Mouse (Mus musculus) hindbrain, embryonic 16.5 days (tissue): ENCODE measurements at regions not wholly inside any gene's neighbourhood (a gene's known extent, or its start where the extent isn't known, plus 50 kb on each side); places are given as distances from the start of the nearest gene placed in this dataset.

Experiments
- ATAC-seq: fragments of 200-750 bp; cut with Nextera tagmentation; 2 replicates; pipeline ENCODE4 v1.8.0; 2017; ENCODE audit warnings: moderate TSS enrichment, moderate library complexity
- H3K27ac ChIP-seq: fragments of 300-500 bp; sonication (generic); 2 replicates; pipeline ENCODE4 v1.5.1; 2014; ENCODE audit warnings: low read depth, mild to moderate bottlenecking, control low read depth, low read length, moderate library complexity
- H3K27me3 ChIP-seq: fragments of 300-500 bp; sonication (generic); replicated peaks from 2 replicates; pipeline ENCODE4 v1.6.1; 2014; ENCODE audit warnings: low read length; ENCODE audit not compliant: control insufficient read depth, insufficient read depth
- H3K36me3 ChIP-seq: fragments of 300-500 bp; sonication (generic); 2 replicates; pipeline ENCODE4 v1.6.1; 2014; ENCODE audit warnings: mild to moderate bottlenecking, low read length, moderate library complexity, mixed read lengths; ENCODE audit not compliant: control insufficient read depth, insufficient read depth
- H3K4me1 ChIP-seq: fragments of 300-500 bp; sonication (generic); 2 replicates; pipeline ENCODE4 v1.6.1; 2014; ENCODE audit warnings: low read depth, low read length; ENCODE audit not compliant: control insufficient read depth, insufficient read depth
- H3K4me2 ChIP-seq: fragments of 300-500 bp; sonication (generic); 2 replicates; pipeline ENCODE4 v1.6.1; 2014; ENCODE audit warnings: mild to moderate bottlenecking, low read length, control low read depth, moderate library complexity
- H3K4me3 ChIP-seq: fragments of 300-500 bp; sonication (generic); 2 replicates; pipeline ENCODE4 v1.5.1; 2014; ENCODE audit warnings: mild to moderate bottlenecking, low read length, control low read depth, moderate library complexity
- H3K9ac ChIP-seq: fragments of 300-500 bp; sonication (generic); 2 replicates; pipeline ENCODE4 v1.6.1; 2014; ENCODE audit warnings: low read depth, mild to moderate bottlenecking, control low read depth, low read length, moderate library complexity
- H3K9me3 ChIP-seq: fragments of 300-500 bp; sonication (generic); 2 replicates; pipeline ENCODE4 v1.6.1; 2014; ENCODE audit warnings: mild to moderate bottlenecking, low read length, moderate library complexity; ENCODE audit not compliant: control insufficient read depth
- WGBS: fragments of 180-500 bp; shearing (Covaris S2); extraction: QIAGEN DNeasy Blood & Tissue Kit; methylation state at CpG from one replicate; pipeline ENCODE4 v1.1.7; 2014; 5-methylcytosine and 5-hydroxymethylcytosine counted together

DNA sequence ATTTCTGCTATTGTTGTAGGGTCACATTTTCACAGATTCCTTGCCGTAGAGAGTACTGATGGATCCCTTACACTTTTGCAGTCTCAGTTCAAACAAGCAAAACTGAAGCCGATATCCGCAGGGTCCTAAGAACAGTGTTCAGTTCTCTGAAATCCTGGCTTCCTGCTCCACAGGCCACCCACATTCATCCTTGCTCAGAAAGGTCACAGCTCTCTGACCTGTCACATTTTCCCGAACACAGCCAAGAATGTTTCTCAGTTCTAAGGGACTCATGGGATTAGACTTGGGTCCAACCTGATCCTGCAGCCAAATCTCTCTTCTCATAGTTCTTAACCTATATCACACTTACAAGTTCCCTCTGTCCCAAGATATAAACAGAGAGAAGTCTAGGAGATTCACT is 432.7 kb downstream of the Basp1 start:
- Histone ChIP-seq H3K36me3 (no peaks in the 10 kb centered on the region), H3K4me1 (no peaks in the 10 kb centered on the region), H3K27ac (no peak overlapping the region), H3K9me3 (no peaks in the 10 kb centered on the region), H3K9ac (no peak overlapping the region), H3K4me3 (no peak overlapping the region), H3K27me3 (no peaks in the 10 kb centered on the region), H3K4me2 (no peak overlapping the region)
- ATAC-seq, result no peak
- 28% methylated on average over 4 of the region's 4 CpGs for WGBS

DNA sequence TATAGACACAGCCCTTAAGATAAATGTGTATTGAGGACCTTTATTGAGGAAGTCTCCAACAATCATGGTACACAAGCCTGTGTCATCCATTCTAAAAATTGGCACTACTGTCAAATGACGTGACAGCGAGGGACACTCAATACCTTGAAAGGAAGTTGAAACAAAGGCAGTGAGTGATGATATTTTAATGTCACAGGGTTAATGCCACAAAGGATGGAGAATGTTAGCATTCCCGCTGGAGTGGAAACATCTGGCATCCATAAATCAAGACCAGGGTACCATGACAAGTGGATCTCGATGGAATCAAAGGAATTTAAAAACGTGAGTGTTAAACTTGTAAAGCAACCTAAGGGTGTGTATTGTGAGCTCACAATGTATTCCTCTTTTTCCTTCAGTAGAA is 441.5 kb downstream of the Basp1 start:
- 29% methylated on average over 5 of the region's 5 CpGs for WGBS

DNA sequence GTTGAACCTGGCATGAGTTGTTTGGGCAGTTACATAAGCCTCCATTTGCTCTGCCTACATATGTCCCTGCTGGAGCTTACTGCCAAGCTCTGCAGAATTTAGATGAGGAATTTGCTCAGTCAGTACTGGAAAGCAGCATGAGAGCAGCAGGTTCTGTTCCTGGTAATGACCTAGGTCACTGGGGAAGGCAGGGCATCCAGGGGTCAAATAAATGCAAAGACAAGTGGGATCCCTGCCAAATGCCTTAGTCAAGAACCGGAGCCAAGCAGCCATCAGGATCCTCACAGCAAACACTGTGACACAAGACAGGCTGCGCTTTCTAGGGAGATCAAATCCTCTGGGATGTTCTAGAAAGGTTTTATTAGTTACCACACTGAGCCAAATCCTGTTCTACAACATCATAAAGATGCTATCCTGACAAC is 444.2 kb downstream of the Basp1 start:
- Histone ChIP-seq H3K4me3 (no peak overlapping the region), H3K27ac (0 out of 2 replicates have a peak overlapping the region, but pooled peaks have one; percentile 12), H3K27me3 (no peaks in the 10 kb centered on the region), H3K9ac (no peak overlapping the region), H3K4me2 (no peak overlapping the region), H3K9me3 (no peaks in the 10 kb centered on the region), H3K4me1 (peaks cover 5% of the 10 kb centered on the region), H3K36me3 (no peaks in the 10 kb centered on the region)
- ATAC-seq, result peak; percentile 87
- WGBS, result 34% methylated on average over 2 of the region's 2 CpGs

More for the DNA sequence above, 441.5 kb downstream of the Basp1 start:
- H3K27ac ChIP-seq, result no peak overlapping the region
- H3K9me3 ChIP-seq, result no peaks in the 10 kb centered on the region
- ATAC-seq, result no peak
- H3K4me1 ChIP-seq, result peaks cover 5% of the 10 kb centered on the region
- H3K4me3 ChIP-seq, result no peak overlapping the region
- H3K27me3 ChIP-seq, result no peaks in the 10 kb centered on the region
- no peak overlapping the region for H3K9ac ChIP-seq
- no peak overlapping the region for H3K4me2 ChIP-seq
- H3K36me3 ChIP-seq, result no peaks in the 10 kb centered on the region

DNA sequence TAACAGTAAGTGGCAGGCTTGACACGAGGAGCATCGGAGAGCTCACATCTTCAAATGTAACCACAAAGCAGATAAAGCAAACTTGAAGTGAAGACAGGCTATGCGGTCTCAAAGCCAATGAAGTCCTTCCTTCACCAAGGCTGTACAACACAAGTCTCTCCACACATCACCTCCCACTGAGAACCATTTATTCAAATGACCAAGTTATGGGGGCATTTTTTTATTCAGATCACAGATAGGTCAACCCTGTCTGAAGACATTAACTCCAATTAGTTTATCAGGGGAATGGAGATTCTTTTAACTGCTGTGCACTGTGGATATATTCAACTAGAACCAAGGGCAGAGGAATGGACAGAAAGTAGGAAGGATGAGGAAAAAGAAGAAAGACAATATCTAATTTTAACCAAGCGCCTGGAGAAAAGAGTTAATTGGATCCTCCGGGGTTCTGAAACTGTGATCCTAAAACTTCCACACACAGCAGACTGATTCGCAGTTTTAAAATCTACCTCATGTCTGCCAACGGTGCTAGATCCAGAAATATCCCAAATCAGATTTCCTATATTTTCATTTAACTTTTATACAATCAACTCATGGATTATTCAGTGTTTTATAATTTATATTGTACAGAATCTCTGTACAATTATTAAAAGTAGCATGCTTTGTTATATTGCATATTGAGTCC is 444.8 kb downstream of the Basp1 start:
- 92% methylated on average over 7 of the region's 7 CpGs for WGBS
- Histone ChIP-seq H3K4me2 (no peak overlapping the region), H3K27me3 (no peaks in the 10 kb centered on the region), H3K9me3 (no peaks in the 10 kb centered on the region), H3K36me3 (no peaks in the 10 kb centered on the region), H3K4me3 (no peak overlapping the region), H3K27ac (no peak overlapping the region), H3K4me1 (peaks cover 5% of the 10 kb centered on the region), H3K9ac (no peak overlapping the region)
- ATAC-seq, result no peak

DNA sequence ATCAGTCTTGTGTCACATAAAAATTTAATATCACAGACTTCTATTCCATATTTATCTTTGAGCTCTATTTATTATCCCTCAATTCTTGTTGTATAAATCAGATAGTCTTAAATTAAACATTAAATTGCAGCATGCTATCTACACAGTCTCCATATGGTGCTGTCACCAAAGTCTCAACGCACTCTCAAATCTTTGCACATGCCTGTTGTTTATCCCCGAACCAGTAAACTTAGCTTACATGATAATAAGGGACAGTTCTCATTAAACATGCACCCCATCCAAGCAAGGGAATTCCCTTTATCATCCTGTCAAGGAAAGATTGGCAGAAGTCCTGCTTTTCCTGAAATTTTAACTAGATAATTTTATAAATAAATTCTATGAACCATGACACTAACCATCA is 483.8 kb downstream of the Basp1 start:
- H3K27me3 ChIP-seq, result no peaks in the 10 kb centered on the region
- no peak overlapping the region for H3K4me3 ChIP-seq
- H3K9me3 ChIP-seq, result no peaks in the 10 kb centered on the region
- 68% methylated on average over 2 of the region's 2 CpGs for WGBS
- H3K9ac ChIP-seq, result no peak overlapping the region
- H3K27ac ChIP-seq, result no peak overlapping the region
- no peak for ATAC-seq
- no peaks in the 10 kb centered on the region for H3K4me1 ChIP-seq
- H3K4me2 ChIP-seq, result no peak overlapping the region
- no peaks in the 10 kb centered on the region for H3K36me3 ChIP-seq

GRCm38 (mm10) chr15:24911866-24912265 is 501.7 kb downstream of the Basp1 start:
- Histone ChIP-seq H3K27me3 (no peaks in the 10 kb centered on the region), H3K4me2 (no peak overlapping the region), H3K36me3 (no peaks in the 10 kb centered on the region), H3K27ac (no peak overlapping the region), H3K9ac (no peak overlapping the region), H3K4me3 (no peak overlapping the region), H3K9me3 (no peaks in the 10 kb centered on the region), H3K4me1 (no peaks in the 10 kb centered on the region)
- 91% methylated on average over 1 of the region's 1 CpGs for WGBS
- no peak for ATAC-seq

- Histone ChIP-seq H3K36me3 (no peaks in the 10 kb centered on the region), H3K27me3 (no peaks in the 10 kb centered on the region), H3K4me3 (no peak overlapping the region), H3K9ac (no peak overlapping the region), H3K9me3 (no peaks in the 10 kb centered on the region), H3K4me1 (no peaks in the 10 kb centered on the region), H3K27ac (no peak overlapping the region), H3K4me2 (no peak overlapping the region)
- no peak for ATAC-seq
- WGBS, result 62% methylated on average over 1 of the region's 1 CpGs
Measured at GRCm38 (mm10) chr15:24911466-24911865, 502.1 kb downstream of the Basp1 start.

DNA sequence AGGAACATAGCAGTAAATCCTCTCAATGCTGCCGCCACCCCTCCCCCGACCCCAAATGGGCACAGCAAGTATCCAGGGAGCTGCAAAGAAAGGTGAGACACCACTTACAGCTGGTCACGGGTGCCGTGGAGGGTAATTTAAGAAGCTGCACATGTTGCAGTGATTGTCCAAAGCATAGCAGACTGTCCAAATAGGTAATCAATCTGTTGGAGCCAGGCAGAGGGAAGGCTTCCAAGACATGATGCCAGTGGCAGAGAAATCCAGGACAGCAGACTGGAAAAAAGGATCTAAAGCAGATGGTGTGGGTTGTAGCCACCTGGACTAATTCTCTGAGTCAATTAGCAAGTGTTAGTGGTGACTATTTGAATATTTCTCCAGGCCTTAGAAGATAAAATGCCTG is 506.6 kb downstream of the Basp1 start:
- Histone ChIP-seq H3K9ac (no peak overlapping the region), H3K36me3 (no peaks in the 10 kb centered on the region), H3K9me3 (no peaks in the 10 kb centered on the region), H3K4me2 (no peak overlapping the region), H3K27me3 (no peaks in the 10 kb centered on the region), H3K27ac (no peak overlapping the region), H3K4me3 (no peak overlapping the region), H3K4me1 (no peaks in the 10 kb centered on the region)
- WGBS, result 66% methylated on average over 4 of the region's 4 CpGs
- ATAC-seq, result peak; percentile 90

DNA sequence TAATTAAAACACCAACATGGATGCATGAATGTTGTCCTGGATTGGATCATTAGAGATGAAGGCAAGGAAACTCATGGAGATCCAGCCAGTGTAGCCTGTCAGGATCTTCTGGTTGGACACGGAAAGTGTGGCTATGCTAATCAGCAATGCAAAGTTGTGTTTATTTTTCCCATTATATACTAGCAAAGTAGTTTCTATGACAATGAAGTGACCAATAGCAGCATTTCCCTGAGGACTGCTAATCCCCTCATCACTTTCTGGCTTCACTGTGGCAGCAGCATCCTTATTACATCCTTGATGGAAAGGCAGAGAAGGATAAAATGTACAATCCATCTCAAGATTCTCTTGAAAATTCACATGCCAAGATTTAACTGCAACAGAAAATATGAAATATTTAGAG is 534.7 kb downstream of the Basp1 start:
- no peak overlapping the region for H3K9ac ChIP-seq
- H3K36me3 ChIP-seq, result no peaks in the 10 kb centered on the region
- ATAC-seq, result no peak
- H3K4me1 ChIP-seq, result peaks cover 10% of the 10 kb centered on the region
- no peaks in the 10 kb centered on the region for H3K27me3 ChIP-seq
- H3K4me2 ChIP-seq, result no peak overlapping the region
- WGBS, result 44% methylated on average over 1 of the region's 1 CpGs
- no peak overlapping the region; the same call in 1 of the 2 replicates for H3K27ac ChIP-seq
- H3K4me3 ChIP-seq, result no peak overlapping the region
- no peaks in the 10 kb centered on the region for H3K9me3 ChIP-seq
